Mouse (Mus musculus): ENCODE data around the gene Tes.

DNA sequence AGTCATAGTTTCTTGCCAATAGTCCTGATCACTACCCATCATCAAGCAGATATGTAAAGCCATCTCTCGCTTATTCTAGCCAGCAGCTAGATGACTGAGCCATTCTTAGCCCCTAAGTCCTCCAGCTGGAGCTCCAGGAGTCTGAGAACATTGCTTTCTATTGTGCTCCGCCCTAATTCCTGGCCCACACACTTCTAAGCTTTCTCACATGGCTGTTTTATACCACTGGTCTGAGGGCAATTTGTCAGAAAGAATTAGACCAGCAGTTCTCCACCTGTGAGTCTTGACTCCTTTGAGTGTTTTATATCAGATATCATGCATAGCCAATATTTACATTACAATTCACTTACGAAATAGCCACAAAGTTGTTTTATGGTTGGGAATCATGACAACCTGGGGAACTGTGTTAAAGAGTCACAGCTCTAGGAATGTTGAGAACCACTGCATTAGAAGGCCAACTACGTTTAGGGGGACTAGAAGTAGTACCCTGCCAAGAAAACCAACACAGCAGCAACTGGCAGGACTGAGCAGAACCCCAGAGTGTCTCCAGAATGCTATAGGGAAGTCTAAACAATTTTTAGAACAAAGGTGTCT, 13.4 kb upstream of the Tes start:
- no peak for TF ChIP-seq CTCF (IDR thresholded peaks at IDR 0.05; ENCODE audit: low read depth)
- TF ChIP-seq EP300 (optimal IDR thresholded peaks at IDR 0.05) = no peak

Data from stomach, postnatal 0 days (tissue).